Mouse (Mus musculus) kidney, embryonic 14.5 days (tissue): ENCODE measurements around the gene Pced1a. TPM values are rescaled to one million over a fixed set of nuclear protein-coding genes. Genes with fewer than 3 reads are reported as not detected.

Experiments
- ATAC-seq: fragments of 200-750 bp; cut with Nextera tagmentation; 2 replicates; pipeline ENCODE4 v1.8.0; 2017; ENCODE audit warnings: moderate number of reproducible peaks, mild to moderate bottlenecking, moderate TSS enrichment, moderate library complexity; ENCODE audit not compliant: low FRiP score, low TSS enrichment
- H3K27ac ChIP-seq: fragments of 300-500 bp; sonication (generic); 2 replicates; pipeline ENCODE4 v1.5.1; 2014; ENCODE audit warnings: low read depth, mild to moderate bottlenecking, low read length, moderate library complexity, mixed read lengths
- H3K27me3 ChIP-seq: fragments of 300-500 bp; sonication (generic); 2 replicates; pipeline ENCODE4 v1.6.1; 2014; ENCODE audit warnings: mild to moderate bottlenecking, low read length; ENCODE audit not compliant: control insufficient read depth, insufficient read depth
- H3K36me3 ChIP-seq: fragments of 300-500 bp; sonication (generic); 2 replicates; pipeline ENCODE4 v1.6.1; 2014; ENCODE audit warnings: low read length, mixed read lengths; ENCODE audit not compliant: control insufficient read depth, insufficient read depth
- H3K4me1 ChIP-seq: fragments of 300-500 bp; sonication (generic); 2 replicates; pipeline ENCODE4 v1.6.1; 2014; ENCODE audit warnings: low read length, mixed read lengths; ENCODE audit not compliant: control insufficient read depth, insufficient read depth
- H3K4me2 ChIP-seq: fragments of 300-500 bp; sonication (generic); replicated peaks from 2 replicates; pipeline ENCODE4 v1.6.1; 2014; ENCODE audit warnings: low read depth, mild to moderate bottlenecking, low read length
- H3K4me3 ChIP-seq: fragments of 300-500 bp; sonication (generic); 2 replicates; pipeline ENCODE4 v1.5.1; 2014; ENCODE audit warnings: mild to moderate bottlenecking, low read length
- H3K9ac ChIP-seq: fragments of 300-500 bp; sonication (generic); 2 replicates; pipeline ENCODE4 v1.6.1; 2014; ENCODE audit warnings: low read depth, mild to moderate bottlenecking, low read length, moderate library complexity
- H3K9me3 ChIP-seq: fragments of 300-500 bp; sonication (generic); 2 replicates; pipeline ENCODE4 v1.6.1; 2016; ENCODE audit warnings: low read length; ENCODE audit not compliant: control insufficient read depth
- WGBS: fragments of 180-500 bp; shearing (Covaris S2); extraction: QIAGEN DNeasy Blood & Tissue Kit; methylation state at CpG from one replicate; pipeline ENCODE4 v1.1.7; 2014; 5-methylcytosine and 5-hydroxymethylcytosine counted together
- polyA plus RNA-seq: library from polyadenylated mRNA; unstranded; fragments of >200 nt; fragmentation: Nextera tagmentation; extraction: Ambion mirVana; gene quantifications from 2 replicates; pipeline ENCODE4 v1.2.1, GENCODE M21; 2014

Gene Pced1a
- polyA plus RNA-seq, 1 experiment from 2014 or later = 15.0 TPM

- Histone ChIP-seq H3K36me3 (no peaks in the 10 kb centered on the region), H3K27ac (no peak within 1 kb of the TSS), H3K4me2 (no peak within 1 kb of the TSS), H3K4me3 (no peak within 1 kb of the TSS), H3K9ac (no peak within 1 kb of the TSS), H3K4me1 (peaks cover 9% of the 10 kb centered on the region; the same call in 1 of the 2 replicates), H3K27me3 (no peaks in the 10 kb centered on the region), H3K9me3 (no peaks in the 10 kb centered on the region)
- ATAC-seq = no peak
- 88% methylated on average over 1 of the region's 1 CpGs for WGBS
Observed at GRCm38 (mm10) chr2:130404939-130405338, 19.6 kb downstream of the Pced1a start, which contains the start of the genes Gm28372 and 1700020A23Rik. Gm28372 (plus strand) TSS chr2:130405239. 1700020A23Rik (plus strand) TSS chr2:130405259.

- Histone ChIP-seq H3K27ac (no peak overlapping the region), H3K27me3 (no peaks in the 10 kb centered on the region), H3K4me1 (peaks cover 6% of the 10 kb centered on the region; the same call in 1 of the 2 replicates), H3K9ac (no peak overlapping the region), H3K4me2 (no peak overlapping the region), H3K36me3 (no peaks in the 10 kb centered on the region), H3K4me3 (no peak overlapping the region), H3K9me3 (no peaks in the 10 kb centered on the region)
- 78% methylated on average over 4 of the region's 4 CpGs for WGBS
- no peak for ATAC-seq
Observed at GRCm38 (mm10) chr2:130401891-130402290, 22.6 kb downstream of the Pced1a start.

- H3K9me3 ChIP-seq = no peaks in the 10 kb centered on the region
- WGBS = 88% methylated on average over 1 of the region's 1 CpGs
- no peak overlapping the region for H3K27ac ChIP-seq
- no peak overlapping the region for H3K4me3 ChIP-seq
- no peak for ATAC-seq
- peaks cover 13% of the 10 kb centered on the region for H3K4me1 ChIP-seq
- no peaks in the 10 kb centered on the region for H3K27me3 ChIP-seq
- H3K9ac ChIP-seq = no peak overlapping the region
- peaks cover 8% of the 10 kb centered on the region; the same call in 1 of the 2 replicates for H3K36me3 ChIP-seq
- H3K4me2 ChIP-seq = no peak overlapping the region
Observed at GRCm38 (mm10) chr2:130400046-130400445, 24.5 kb downstream of the Pced1a start.

GRCm38 (mm10) chr2:130398091-130398490 is 26.4 kb downstream of the Pced1a start:
- no peak for ATAC-seq
- Histone ChIP-seq H3K4me1 (peaks cover 13% of the 10 kb centered on the region), H3K36me3 (peaks cover 20% of the 10 kb centered on the region), H3K4me2 (peak overlapping the region; percentile 90), H3K4me3 (peak overlapping the region; percentile 72), H3K27me3 (no peaks in the 10 kb centered on the region), H3K9ac (peak overlapping the region; percentile 78), H3K27ac (no peak overlapping the region), H3K9me3 (no peaks in the 10 kb centered on the region)
- WGBS = 14% methylated on average over 12 of the region's 14 CpGs

- H3K9me3 ChIP-seq = no peaks in the 10 kb centered on the region
- WGBS = under 1% methylated on average over 52 of the region's 53 CpGs
- peak within 1 kb of the TSS; percentile 78 for H3K9ac ChIP-seq
- peaks cover 24% of the 10 kb centered on the region for H3K36me3 ChIP-seq
- peak within 1 kb of the TSS; percentile 68; the same call in 1 of the 2 replicates for H3K27ac ChIP-seq
- peaks cover 13% of the 10 kb centered on the region for H3K4me1 ChIP-seq
- H3K27me3 ChIP-seq = no peaks in the 10 kb centered on the region
- peak; percentile 93 for ATAC-seq
- peak within 1 kb of the TSS; percentile 72 for H3K4me3 ChIP-seq
- peak within 1 kb of the TSS; percentile 90 for H3K4me2 ChIP-seq
Observed at GRCm38 (mm10) chr2:130397186-130397985, 27.1 kb downstream of the Pced1a start, which contains the start of gene Cpxm1. Cpxm1 (minus strand) TSS chr2:130397574.

DNA sequence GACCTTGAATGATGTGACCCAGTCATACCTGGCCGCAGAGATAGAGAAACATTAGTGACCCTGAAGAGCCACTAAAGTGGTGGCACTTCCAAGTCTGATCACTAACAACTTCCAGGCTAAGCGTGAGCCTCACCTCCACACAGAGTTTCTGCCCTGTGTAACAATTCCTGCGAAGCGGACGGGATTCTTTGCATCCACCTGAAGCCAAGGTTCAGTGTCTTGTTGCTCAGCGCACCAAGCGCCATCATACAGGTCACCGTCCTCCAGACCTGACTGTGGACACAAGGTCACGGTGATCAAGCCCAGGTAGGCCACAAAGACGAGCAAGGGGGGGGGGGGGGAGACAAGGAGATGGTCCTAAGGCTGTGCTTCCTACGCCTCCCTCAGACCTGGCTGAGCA is 28.8 kb downstream of the Pced1a start:
- Histone ChIP-seq H3K4me3 (no peak overlapping the region), H3K9ac (no peak overlapping the region), H3K9me3 (no peaks in the 10 kb centered on the region), H3K4me2 (no peak overlapping the region), H3K27me3 (no peaks in the 10 kb centered on the region), H3K4me1 (peaks cover 16% of the 10 kb centered on the region), H3K27ac (no peak overlapping the region), H3K36me3 (peaks cover 31% of the 10 kb centered on the region)
- no peak for ATAC-seq
- 91% methylated on average over 11 of the region's 11 CpGs for WGBS

DNA sequence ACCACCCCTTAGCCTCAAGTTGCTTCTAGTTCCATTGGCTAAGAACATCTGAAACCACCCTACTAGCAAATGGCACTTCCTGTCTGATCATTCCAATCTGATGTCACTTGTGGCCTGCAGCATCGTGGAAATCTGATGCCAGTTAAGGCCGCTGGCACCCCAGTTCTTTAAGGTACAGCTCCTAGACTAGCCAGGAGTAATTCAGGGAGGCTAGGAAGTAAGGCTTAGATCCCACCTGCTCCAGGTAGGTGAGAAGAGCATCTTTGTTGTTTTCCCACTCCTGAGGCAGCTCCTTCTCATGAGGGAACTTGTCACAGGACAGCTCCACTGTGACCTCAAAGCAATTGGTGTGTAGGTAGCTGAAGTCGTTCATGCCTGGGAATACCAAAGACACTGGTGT is 31.7 kb downstream of the Pced1a start:
- Histone ChIP-seq H3K9ac (no peak overlapping the region), H3K4me3 (no peak overlapping the region), H3K4me1 (peaks cover 16% of the 10 kb centered on the region), H3K27ac (no peak overlapping the region), H3K27me3 (no peaks in the 10 kb centered on the region), H3K36me3 (peaks cover 35% of the 10 kb centered on the region), H3K4me2 (no peak overlapping the region), H3K9me3 (no peaks in the 10 kb centered on the region)
- WGBS = 65% methylated on average over 3 of the region's 3 CpGs
- no peak for ATAC-seq

DNA sequence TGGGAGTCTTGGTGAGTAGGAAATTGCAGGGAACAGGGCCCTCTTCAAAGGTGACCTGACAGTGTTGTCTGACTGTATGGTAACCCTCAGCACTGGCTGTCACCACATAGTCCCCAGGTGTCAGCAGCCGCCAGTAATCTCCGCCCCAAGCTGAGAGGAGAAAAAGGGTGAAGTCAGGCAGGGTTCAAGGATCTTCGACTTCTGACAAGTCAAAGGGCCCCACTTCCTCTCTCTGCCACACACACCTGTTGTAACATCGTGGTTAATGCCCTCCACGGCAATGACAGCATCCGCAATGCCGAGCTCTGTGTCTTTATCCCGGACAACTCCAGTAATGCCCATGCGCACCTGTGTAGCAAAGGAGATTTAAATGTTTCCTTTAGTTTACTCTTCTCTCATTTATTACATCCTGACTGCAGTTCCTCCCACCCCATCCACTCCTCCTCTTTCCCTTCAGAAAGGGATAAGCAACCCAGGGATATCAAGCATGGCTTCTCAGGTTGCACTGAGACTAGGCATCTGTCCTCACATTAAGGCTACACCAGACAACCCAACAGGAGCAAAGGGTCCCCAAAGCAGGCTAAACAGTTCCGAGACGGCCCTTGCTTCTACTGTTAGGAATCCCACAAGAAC is 33.4 kb downstream of the Pced1a start:
- WGBS = 52% methylated on average over 11 of the region's 11 CpGs
- Histone ChIP-seq H3K9ac (no peak overlapping the region), H3K27ac (no peak overlapping the region), H3K27me3 (no peaks in the 10 kb centered on the region), H3K36me3 (peaks cover 35% of the 10 kb centered on the region), H3K9me3 (no peaks in the 10 kb centered on the region), H3K4me2 (no peak overlapping the region), H3K4me1 (0 out of 2 replicates have a peak, but pooled peaks cover 7% of the 10 kb centered on the region), H3K4me3 (no peak overlapping the region)
- peak; percentile 58; the same call in 1 of the 2 replicates for ATAC-seq

DNA sequence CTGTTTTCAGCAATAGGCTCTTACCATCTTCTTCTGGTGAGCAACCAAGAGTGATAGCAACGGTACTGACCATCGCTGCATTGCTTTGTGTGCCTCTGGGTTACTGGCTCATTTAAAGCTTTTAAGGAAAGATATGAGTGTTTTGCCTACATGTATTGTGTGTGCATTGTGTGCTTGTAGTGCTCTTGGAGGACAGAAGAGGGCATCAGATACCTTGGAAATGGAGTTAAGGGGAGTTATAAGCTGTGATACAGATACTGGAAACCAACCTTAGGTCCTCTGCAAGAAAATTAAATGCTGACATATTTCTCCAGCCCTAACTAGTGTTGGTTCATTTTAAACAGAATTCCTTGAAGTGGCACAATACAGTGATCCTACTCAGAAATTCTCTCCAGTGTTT is 35.7 kb downstream of the Pced1a start:
- H3K4me3 ChIP-seq = no peak overlapping the region
- 80% methylated on average over 2 of the region's 2 CpGs for WGBS
- H3K9me3 ChIP-seq = no peaks in the 10 kb centered on the region
- H3K27ac ChIP-seq = no peak overlapping the region
- H3K4me1 ChIP-seq = 0 out of 2 replicates have a peak, but pooled peaks cover 7% of the 10 kb centered on the region
- no peaks in the 10 kb centered on the region for H3K27me3 ChIP-seq
- ATAC-seq = no peak
- H3K36me3 ChIP-seq = peaks cover 18% of the 10 kb centered on the region
- no peak overlapping the region for H3K4me2 ChIP-seq
- no peak overlapping the region for H3K9ac ChIP-seq
